Mouse (Mus musculus) fibroblast of lung, adult 2 months (primary cell): ENCODE measurements at regions not wholly inside any gene's neighbourhood (a gene's known extent, or its start where the extent isn't known, plus 50 kb on each side); places are given as distances from the start of the nearest gene placed in this dataset.

Experiments used
- DNase-seq: peaks from one replicate; pipeline ENCODE4 v3.0.0-alpha.2; 2011; ENCODE audit warnings: low read depth

DNA sequence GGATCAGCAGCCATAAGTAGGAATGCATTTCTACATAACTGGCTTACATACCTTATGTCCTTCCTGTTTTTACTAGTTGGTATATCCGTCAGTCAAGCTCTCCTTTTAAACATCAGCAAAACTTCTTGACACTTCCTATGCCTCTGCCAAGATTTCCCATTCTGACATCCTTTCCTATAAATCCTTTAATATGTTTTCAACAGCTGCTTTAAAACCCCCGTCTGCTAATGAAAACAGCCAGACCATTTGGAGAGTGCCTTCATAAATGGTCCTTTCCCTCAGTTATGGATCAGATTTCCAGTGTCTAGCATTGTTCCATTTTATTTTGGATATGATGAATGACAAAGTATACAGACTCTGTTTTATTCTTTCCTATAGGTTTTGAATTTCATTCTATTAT is 270.7 kb upstream of the Rgmb start:
- no peak for DNase-seq

DNA sequence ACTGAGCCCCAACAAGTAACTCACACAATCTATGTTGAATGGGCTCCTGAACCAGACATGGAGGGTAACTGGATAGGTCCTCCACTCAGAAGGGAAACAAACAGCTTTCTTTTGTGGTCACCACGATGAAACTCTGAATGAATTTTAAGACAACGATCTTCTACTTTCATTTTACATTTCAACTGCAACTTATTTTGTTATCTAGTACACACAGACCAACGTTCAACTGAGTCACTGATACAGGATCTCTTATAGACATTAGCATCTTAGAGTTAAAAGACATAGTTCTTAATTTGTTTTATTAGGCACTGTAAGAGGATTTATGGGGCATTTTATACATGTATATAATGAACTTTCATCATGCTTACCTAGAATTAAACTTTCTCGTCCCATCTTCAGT is 262.1 kb upstream of the Rgmb start:
- DNase-seq, result no peak

DNA sequence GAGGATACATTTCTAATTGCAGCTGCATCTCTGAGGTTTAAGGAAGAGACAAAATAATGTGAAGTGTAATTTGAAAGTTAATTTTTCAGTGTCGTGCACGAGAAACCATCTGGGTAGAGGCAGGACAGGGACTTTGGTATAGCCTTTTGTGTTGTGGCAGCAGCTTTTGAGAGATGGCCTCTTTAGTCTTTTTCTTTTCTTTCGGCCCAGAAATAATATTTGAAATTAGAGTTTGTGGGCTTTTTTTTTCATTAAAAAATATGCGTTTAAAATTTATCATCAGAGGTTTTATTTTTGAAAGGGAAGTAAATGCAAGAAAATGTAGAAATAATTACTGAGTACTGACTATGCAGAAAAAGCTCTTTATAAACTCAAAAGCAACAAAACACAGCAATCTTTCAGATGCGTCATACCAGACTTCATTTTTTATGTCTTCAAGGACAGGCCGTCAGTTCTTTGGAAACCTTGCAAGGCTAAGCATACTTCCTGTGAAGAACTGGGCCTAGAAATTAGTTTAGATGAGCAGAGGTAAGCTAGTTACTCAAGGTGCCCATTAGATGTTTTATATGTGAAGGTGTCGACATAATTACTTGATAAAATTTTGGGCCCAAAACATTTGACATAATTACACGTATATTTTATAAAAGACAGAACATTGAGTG is 258.9 kb upstream of the Rgmb start:
- no peak for DNase-seq

DNA sequence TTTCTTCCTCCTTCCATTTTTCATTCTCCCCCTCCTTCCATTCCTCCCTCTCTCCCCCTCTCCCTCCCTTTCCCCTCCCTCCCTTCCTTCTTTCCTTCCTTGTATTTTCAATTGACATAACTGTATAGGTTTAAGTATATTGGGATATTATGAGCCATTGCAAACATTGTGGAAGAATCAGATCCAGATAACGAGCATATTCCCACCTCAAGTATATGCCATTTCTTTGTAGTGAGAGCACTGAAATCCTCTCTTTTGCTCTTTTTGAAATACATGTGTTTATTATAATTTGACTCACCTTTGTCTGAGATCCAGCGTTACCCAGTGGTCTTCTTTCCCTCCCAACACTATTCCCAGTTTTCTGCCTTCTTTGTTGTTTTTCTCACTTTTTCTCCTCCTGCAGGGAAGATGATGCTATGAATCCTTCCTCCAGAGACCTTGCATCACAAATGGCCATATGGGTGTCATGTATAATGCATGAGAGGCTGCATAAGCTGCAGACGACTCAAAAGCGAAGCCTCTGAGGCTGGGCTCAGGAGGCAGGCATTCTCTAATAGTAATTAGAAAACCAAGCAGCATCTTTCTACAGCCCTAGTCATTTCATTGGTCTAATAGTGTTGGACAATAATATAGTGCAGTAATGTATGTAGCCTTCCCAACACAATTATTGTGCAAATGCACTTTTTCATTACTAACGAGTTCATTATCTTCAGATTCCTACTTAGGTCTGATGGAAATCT is 258.2 kb upstream of the Rgmb start:
- no peak for DNase-seq

DNA sequence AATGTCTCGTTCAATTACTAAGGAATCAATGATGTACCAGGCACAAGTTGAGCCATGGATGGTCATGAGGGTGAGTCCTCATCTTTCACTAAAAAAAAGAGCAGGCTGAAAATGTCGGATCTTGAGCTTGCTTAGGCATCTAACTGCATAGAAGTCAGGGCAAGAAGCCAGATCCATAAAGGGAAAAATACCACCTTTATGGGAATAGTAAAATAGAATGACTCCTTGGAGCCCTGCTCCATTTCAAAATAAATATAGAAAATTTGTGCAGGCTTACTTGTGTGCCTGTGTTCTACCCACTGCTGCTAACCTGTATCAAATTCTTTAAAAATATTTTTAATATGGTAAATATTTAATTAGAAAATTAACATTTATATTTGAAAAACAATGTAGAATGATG is 256.2 kb upstream of the Rgmb start:
- no peak for DNase-seq

DNA sequence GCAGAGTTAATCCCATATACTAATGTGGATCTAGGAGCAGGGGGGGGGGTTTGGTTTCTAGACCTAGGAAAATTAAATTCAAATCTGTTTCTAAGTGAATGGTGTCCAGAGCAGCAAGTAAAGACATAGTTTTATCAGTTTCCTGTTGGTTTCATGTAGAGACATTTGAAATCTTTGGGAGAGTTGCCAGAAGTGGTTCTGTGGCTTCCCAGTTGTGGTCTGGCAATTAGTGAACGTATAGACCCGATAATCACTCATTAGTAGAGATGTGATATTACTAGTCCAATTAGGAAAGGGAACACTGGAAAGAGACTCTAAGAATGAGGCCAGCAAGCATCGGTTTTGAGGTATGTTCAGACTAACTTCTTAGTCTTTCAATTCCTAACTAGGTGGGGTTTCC is 252.0 kb upstream of the Rgmb start:
- DNase-seq, result no peak

- no peak for DNase-seq
Observed at GRCm38 (mm10) chr17:16078549-16078948, 247.7 kb upstream of the Rgmb start.

- no peak for DNase-seq
Observed at GRCm38 (mm10) chr17:16069334-16069733, 238.5 kb upstream of the Rgmb start.

DNA sequence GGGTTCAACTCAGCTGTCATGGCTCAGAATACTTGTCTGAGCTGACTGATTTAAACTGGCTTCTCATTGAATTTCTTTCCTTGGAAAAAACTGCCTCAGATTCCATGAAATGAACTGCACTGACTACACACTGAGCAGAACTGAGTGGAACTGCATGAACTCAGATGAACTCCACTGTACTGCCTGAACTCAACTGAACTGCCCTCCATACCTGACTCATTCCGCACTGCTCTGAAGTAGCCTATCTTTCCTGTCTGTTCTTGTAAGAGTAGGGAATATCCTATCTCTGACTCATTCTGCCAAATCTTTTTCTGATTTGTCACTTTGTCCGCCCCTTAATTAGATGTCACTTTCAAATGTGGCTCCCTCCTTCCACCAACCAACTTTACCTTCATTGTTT is 237.0 kb upstream of the Rgmb start:
- no peak for DNase-seq

DNA sequence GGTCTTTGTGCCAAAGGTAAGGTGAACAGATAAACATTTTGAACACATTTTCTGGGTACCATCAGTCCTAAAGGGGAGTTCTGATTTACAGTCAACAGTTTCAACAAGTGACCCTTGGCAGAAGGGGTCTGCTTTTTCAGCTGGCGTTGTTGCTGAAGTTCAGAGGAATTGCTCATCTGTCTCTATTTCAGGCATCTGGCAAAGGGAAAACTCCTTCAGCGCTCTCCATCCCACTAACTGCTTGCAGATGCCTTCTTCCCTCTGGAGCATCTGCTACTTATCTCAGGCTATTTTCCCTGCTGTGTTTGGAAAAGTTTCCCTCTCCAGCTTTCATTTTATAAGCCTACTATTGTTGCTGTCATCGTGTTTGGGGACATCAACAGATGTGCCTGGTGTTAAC is 223.6 kb upstream of the Rgmb start:
- DNase-seq, result peak; percentile 37

GRCm38 (mm10) chr17:16051713-16052112 is 220.9 kb upstream of the Rgmb start:
- DNase-seq, result peak; percentile 61

GRCm38 (mm10) chr17:16041542-16042251 is 210.9 kb upstream of the Rgmb start:
- no peak for DNase-seq

DNA sequence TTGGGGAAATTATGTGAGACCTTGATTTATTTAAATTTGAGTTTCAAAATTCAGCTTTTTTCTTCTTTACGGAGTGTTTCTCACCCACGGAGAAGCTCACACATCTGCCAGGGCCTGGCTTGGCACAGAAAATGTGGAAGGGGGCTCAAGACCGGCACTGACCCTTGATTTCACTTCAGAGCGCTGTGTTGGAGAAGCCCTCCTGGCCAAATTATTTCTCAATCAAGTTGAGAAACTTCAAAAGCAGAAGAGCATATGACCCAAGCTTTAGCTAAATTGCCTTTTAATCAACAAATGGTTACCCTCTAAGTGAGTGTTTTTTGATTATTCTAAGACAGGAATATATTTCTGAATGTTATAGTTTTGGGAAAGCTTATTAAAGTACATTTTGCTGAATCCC is 197.2 kb upstream of the Rgmb start:
- no peak for DNase-seq

GRCm38 (mm10) chr17:16004871-16005575 is 174.2 kb upstream of the Rgmb start:
- DNase-seq, result no peak

DNA sequence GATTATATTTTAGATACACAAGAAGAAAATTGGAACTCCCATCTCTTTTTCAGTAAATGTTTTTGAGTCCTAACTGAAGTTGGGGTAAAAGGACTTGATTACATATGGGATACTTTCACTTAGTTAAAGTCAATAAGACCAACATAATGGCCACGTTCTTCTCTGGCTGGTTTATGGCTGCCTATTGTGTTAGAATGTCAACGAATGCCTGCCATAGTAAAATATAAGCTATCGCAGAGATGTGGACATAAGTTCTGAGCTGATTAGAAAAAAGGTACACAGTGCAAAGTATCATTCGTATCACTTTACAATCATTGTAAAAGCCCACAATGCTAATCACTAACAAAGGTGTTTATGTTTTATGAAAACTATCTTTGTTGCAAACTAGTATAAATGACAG is 173.2 kb upstream of the Rgmb start:
- DNase-seq, result no peak

- no peak for DNase-seq
Observed at GRCm38 (mm10) chr17:15998771-15999170, 167.9 kb upstream of the Rgmb start.

DNA sequence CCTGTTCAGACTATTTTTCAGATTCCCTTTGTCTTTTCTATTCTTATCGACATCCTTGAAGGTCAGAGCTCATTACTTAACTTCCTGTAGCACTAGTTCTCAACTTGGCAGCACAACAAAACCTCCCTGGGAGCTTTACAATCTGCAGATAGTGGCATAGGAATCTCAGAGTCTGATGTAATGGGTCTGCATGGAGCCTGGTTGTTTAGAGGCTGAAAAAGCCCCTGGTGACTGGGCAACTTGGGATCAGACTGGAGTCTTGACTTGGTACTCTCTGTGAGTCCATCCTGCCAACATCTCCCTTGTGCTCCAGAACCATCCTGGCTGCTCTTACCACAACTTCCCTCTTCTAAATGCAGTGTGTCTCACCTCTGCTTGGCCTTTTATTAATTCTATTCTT is 166.4 kb upstream of the Rgmb start:
- DNase-seq, result no peak

DNA sequence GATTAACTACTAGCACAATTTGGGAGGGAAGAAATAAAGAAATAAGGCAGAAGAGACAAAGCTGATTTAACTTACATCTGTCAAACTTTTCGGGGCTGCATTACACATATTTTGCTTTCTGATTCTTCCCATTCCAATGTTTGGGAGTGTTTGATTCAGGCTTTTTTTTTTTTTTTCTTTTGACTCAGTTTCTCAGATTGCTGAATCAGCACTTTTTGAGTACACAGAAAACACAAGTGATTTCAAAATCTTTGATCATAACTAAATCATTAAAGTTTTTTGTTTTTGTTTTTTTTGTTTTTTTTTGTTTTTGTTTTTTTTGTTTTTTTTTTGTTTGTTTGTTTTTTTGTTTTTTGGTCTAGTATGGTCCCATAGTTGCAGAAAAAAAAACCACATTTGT is 164.7 kb upstream of the Rgmb start:
- DNase-seq, result no peak

- DNase-seq, result peak; percentile 59
Observed at GRCm38 (mm10) chr17:15993361-15994287, 162.8 kb upstream of the Rgmb start.

DNA sequence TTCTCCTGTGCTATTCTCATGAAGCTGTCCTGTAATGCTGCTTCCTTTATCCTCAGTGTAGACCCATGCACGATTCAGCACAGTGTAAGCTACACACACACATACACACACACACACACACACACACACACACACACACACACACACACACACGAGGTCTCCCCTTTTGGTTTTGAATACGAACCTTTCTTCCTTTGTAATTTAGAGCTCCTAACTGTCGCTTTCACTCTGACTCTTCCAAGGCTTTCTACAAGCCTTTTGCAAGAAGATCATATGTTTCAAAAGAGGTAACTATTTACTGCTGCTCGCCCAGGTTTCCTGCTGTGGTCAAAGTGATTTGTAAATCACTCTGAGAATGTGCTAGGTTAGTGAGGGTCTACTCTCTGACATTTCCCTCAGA is 161.1 kb upstream of the Rgmb start:
- no peak for DNase-seq

- no peak for DNase-seq
Observed at GRCm38 (mm10) chr17:15990303-15990702, 159.5 kb upstream of the Rgmb start.

GRCm38 (mm10) chr17:15981558-15981957 is 150.7 kb upstream of the Rgmb start:
- no peak for DNase-seq
